Mouse (Mus musculus) retina, embryonic 14.5 days (tissue): ENCODE results near the gene Rabep1.

Experiments
- DNase-seq: peaks from one replicate; pipeline ENCODE4 v3.0.0-alpha.2; 2015; ENCODE audit warnings: low spot score

Gene Rabep1

DNA sequence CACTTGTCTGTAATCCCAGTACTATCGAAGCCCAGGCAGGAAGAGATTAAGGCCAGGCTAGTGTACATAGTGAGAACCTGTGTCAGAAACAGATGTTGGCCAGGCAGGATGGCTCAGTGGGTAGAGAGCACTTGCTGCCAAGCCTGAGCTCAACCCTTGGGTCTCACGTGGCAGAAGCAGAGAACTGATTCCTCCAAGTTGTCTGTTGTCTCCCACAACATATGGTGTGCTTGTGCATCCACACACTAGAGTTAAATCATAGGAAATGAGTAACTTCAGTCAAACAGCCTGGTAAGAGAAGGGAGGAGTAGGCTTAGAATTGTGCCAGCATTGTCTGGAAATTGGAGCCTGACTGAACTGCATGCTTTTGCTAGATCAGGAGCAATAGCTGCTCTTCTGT lies 130.6 kb downstream of the Rabep1 start:
- no peak for DNase-seq

- DNase-seq, result no peak
These were observed 132.7 kb downstream of the Rabep1 start for GRCm38 (mm10) chr11:70977293-70977692.

DNA sequence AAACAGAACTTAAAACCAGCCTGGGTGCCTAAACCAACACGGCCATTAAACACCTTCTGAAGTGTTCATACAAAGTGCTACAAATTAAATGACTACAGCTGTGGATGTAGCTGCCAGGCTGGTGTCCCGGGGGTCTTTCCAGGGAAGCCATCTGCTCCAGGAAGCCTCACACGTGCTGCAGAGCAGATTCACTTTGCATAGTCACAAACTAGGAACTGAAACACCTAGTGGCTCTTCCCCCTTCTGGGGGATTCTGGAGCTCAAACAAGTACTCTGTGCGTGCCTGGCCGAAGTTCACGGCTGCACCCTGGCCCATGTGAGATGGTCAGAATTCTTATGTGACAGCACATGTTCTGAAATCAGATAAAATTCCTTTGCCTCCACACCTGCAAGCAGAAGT lies 135.7 kb downstream of the Rabep1 start:
- DNase-seq, result no peak

DNA sequence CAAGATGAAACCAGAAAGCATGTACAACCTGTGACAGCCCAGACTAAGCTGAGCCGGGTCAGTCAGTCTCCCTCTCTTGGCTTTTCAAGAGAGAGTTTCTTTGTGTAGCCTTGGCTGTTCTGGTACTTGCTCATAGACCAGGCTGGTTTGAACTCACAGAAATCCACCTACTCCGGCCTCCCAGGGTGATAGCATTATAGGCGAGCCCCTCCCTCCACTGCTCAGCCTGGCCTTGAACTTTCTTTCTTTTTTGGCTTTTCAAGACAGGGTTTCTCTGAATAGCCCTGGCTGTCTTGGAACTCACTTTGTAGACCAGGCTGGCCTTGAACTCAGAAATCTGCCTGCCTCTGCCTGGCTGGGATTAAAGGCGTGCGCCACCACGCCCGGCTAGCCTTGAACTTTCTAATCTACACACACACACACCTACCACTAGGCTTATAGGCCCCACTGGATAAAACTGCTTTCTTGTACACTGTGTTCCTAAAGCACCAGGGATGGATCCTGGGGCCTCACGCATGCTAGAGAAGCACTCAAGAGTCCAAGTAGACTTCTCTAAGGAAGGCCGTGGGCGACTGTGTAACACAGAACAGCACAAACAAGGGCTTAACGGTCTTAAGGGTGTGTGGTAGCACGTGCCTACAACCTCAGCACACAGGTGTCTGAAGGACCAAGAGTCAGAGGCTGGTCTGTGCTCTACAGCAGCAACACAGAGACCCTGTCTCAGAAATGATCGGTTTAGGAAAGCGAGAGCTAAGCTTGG lies 136.4 kb downstream of the Rabep1 start:
- no peak for DNase-seq

DNA sequence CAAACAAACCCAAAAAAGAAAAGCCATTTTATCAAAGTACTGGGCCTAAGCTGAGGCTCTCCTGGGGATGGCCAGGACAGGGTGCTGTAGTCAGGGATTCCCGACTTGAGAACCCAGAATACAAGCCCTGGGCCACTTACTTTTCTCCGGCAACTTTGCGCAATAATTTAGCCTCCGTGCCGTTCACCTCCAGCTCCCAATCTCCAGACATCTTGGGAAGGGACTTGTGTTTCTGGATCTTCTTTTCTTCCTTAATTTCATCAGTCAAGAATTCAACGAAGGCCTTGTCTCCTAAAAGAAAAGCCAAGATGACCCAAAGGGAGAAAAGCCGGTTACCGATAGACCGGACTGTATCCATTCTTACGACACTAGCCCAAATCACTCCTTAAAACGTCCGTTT lies 137.5 kb downstream of the Rabep1 start:
- no peak for DNase-seq

- peak; percentile 96 for DNase-seq
These were observed 138.1 kb downstream of the Rabep1 start, which contains the start of gene C1qbp for GRCm38 (mm10) chr11:70982557-70983228. Gene C1qbp (minus strand): TSS chr11:70983026.
